Mouse (Mus musculus) limb, embryonic 12.5 days (tissue): Measurements from ENCODE around the gene Brf1. TPM values are rescaled to one million over a fixed set of nuclear protein-coding genes. Genes with fewer than 3 reads are reported as not detected.
A peak's percentile ranks its signal among the peaks of the same experiment; 100 is the strongest.

Experiments used
- ATAC-seq: fragments of 200-750 bp; cut with Nextera tagmentation; 2 replicates; pipeline ENCODE4 v1.8.0; 2017; ENCODE audit warnings: low read depth, moderate TSS enrichment; ENCODE audit not compliant: insufficient number of reproducible peaks, insufficient read depth, low FRiP score, low TSS enrichment
- H3K27ac ChIP-seq: fragments of 300-500 bp; sonication (generic); 2 replicates; pipeline ENCODE4 v1.5.1; 2016; ENCODE audit warnings: mild to moderate bottlenecking, moderate library complexity
- H3K27me3 ChIP-seq: fragments of 300-500 bp; sonication (generic); 2 replicates; pipeline ENCODE4 v1.6.1; 2016; ENCODE audit warnings: mild to moderate bottlenecking, moderate library complexity
- H3K36me3 ChIP-seq: fragments of 300-500 bp; sonication (generic); 2 replicates; pipeline ENCODE4 v1.6.1; 2016; ENCODE audit warnings: mild to moderate bottlenecking, moderate library complexity
- H3K4me1 ChIP-seq: fragments of 300-500 bp; sonication (generic); replicated peaks from 2 replicates; pipeline ENCODE4 v1.6.1; 2016
- H3K4me2 ChIP-seq: fragments of 300-500 bp; sonication (generic); 2 replicates; pipeline ENCODE4 v1.6.1; 2016; ENCODE audit warnings: mild to moderate bottlenecking, moderate library complexity
- H3K4me3 ChIP-seq: fragments of 300-500 bp; sonication (generic); replicated peaks from 2 replicates; pipeline ENCODE4 v1.5.1; 2016; ENCODE audit warnings: mild to moderate bottlenecking
- H3K9ac ChIP-seq: fragments of 300-500 bp; sonication (generic); replicated peaks from 2 replicates; pipeline ENCODE4 v1.6.1; 2016; ENCODE audit warnings: mild to moderate bottlenecking, moderate library complexity
- H3K9me3 ChIP-seq: fragments of 300-500 bp; sonication (generic); 2 replicates; pipeline ENCODE4 v1.6.1; 2016; ENCODE audit warnings: mild to moderate bottlenecking, moderate library complexity
- WGBS: fragments of 180-500 bp; shearing (Covaris S2); methylation state at CpG from one replicate; pipeline ENCODE4 v1.1.7; 2016; 5-methylcytosine and 5-hydroxymethylcytosine counted together
- polyA plus RNA-seq: library from polyadenylated mRNA; unstranded; fragments of >200 nt; fragmentation: Nextera tagmentation; extraction: Ambion mirVana; gene quantifications from 2 replicates; pipeline ENCODE4 v1.2.1, GENCODE M21; 2016

The Brf1 gene
- 76.0 and 83.0 TPM in 2 replicates for polyA plus RNA-seq

DNA sequence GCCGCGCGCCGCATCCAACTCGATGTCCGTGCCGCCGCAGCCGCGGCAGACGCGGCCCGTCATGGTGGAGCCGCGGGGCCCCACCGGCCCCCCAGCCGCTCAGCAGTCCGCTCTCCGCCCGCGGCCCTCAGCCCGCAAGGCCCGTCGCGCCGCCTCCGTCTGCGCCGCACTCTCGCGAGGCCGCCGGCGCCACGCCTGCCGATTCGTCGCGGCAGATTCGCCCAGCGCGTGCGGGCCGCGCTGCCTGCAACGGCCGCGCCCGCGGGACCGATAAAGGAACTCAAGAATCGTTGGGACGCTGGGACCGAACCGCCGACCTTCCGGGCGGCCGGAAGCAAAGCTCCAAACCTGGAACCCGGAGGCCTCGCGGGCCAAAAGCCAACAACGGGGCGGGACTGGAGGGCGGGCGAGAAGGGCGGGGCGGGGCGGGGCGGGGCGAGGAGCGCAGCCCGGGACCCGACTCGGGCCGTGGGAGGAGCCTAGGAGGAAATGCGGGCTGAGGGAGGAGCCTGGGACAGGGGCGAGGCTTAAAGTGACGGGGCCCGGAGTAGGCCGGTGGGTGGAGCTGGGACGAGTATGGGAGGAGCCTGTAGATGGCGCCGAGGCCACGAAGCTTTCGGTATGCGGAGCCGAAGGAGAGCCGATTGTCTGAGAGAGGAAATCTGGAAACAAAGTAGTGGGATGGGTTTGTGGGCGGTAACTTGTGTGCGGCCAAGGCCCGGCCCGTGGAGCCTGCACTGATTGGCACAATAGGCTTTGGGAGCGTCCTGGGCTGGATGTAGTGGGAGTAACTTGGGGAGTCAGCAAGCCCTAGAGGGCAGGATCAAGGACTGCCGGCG is at the start of gene Brf1:
Gene Brf1 (minus strand): TSS at position 411 of the 839 bp plus-strand sequence.
- peak; percentile 97 for ATAC-seq
- H3K27ac ChIP-seq = peak within 1 kb of the TSS; percentile 95
- H3K4me3 ChIP-seq = peak within 1 kb of the TSS; percentile 88
- H3K9me3 ChIP-seq = no peaks in the 10 kb centered on the region
- peaks cover 17% of the 10 kb centered on the region for H3K36me3 ChIP-seq
- under 1% methylated on average over 68 of the region's 96 CpGs for WGBS
- H3K27me3 ChIP-seq = no peaks in the 10 kb centered on the region
- H3K4me1 ChIP-seq = peaks cover 20% of the 10 kb centered on the region
- H3K9ac ChIP-seq = peak within 1 kb of the TSS; percentile 94
- H3K4me2 ChIP-seq = peak within 1 kb of the TSS; percentile 81

GRCm38 (mm10) chr12:113049836-113050235 is 49.3 kb upstream of the Brf1 start:
- peaks cover 17% of the 10 kb centered on the region for H3K4me1 ChIP-seq
- no peak for ATAC-seq
- H3K4me3 ChIP-seq = no peak overlapping the region
- no peak overlapping the region for H3K4me2 ChIP-seq
- WGBS = 88% methylated on average over 9 of the region's 9 CpGs
- H3K9ac ChIP-seq = no peak overlapping the region
- no peaks in the 10 kb centered on the region for H3K9me3 ChIP-seq
- no peak overlapping the region for H3K27ac ChIP-seq
- peaks cover 82% of the 10 kb centered on the region for H3K36me3 ChIP-seq
- no peaks in the 10 kb centered on the region for H3K27me3 ChIP-seq

- H3K27ac ChIP-seq = no peak overlapping the region
- no peaks in the 10 kb centered on the region for H3K27me3 ChIP-seq
- H3K4me1 ChIP-seq = peaks cover 17% of the 10 kb centered on the region
- 85% methylated on average over 5 of the region's 5 CpGs for WGBS
- H3K36me3 ChIP-seq = peaks cover 75% of the 10 kb centered on the region
- no peaks in the 10 kb centered on the region for H3K9me3 ChIP-seq
- H3K4me2 ChIP-seq = no peak overlapping the region
- H3K9ac ChIP-seq = no peak overlapping the region
- no peak for ATAC-seq
- no peak overlapping the region for H3K4me3 ChIP-seq
These were observed 47.6 kb upstream of the Brf1 start for GRCm38 (mm10) chr12:113048103-113048502.

DNA sequence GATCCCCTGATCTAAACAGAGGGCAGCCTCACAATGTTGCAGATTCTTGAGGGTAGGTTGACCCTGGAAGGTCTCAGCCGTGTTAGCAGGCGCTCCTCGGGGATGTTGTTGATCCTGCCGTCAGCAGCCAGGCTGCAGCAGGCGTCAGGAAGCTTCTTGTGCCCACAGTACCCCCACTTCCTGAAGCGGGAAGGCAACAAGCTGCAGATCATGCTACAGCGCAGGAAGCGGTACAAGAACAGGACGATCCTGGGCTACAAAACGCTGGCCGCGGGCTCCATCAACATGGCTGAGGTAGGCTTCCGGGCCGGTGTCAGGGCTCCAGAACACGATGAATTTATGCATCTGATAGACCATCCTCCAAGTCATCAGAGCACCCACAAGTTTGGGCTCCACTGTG is 46.4 kb upstream of the Brf1 start:
- no peak for ATAC-seq
- Histone ChIP-seq H3K4me2 (no peak overlapping the region), H3K4me3 (no peak overlapping the region), H3K4me1 (peaks cover 12% of the 10 kb centered on the region), H3K27ac (no peak overlapping the region), H3K36me3 (peaks cover 64% of the 10 kb centered on the region), H3K9ac (no peak overlapping the region), H3K27me3 (no peaks in the 10 kb centered on the region), H3K9me3 (no peaks in the 10 kb centered on the region)
- 93% methylated on average over 15 of the region's 15 CpGs for WGBS

- 0 out of 2 replicates have a peak, but pooled peaks cover 3% of the 10 kb centered on the region for H3K4me1 ChIP-seq
- H3K9ac ChIP-seq = no peak overlapping the region
- peaks cover 48% of the 10 kb centered on the region for H3K36me3 ChIP-seq
- no peak overlapping the region for H3K4me3 ChIP-seq
- no peak for ATAC-seq
- no peak overlapping the region for H3K4me2 ChIP-seq
- H3K9me3 ChIP-seq = no peaks in the 10 kb centered on the region
- H3K27ac ChIP-seq = no peak overlapping the region
- no peaks in the 10 kb centered on the region for H3K27me3 ChIP-seq
- 87% methylated on average over 3 of the region's 3 CpGs for WGBS
These were observed 44.6 kb upstream of the Brf1 start for GRCm38 (mm10) chr12:113044916-113045677.

DNA sequence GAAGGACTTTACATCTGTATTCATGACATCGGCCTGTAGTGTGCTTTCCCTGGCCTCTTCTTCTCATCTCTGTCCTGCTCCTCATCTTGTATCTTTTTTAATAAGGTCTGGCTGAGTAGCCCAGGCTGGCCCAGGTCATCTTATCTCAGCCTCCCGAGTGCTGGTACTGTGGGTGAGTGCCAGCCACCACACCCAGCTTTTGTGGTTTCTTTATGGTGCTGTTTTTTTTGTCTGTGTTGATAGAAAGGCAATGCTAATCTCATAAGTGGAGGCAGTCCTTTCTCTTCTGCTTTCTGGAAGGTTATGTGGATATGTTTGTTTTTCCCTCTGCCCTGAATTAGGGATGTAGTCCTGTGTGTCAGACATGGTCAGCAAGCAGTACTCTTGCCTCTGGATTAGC is 42.0 kb upstream of the Brf1 start:
- ATAC-seq = no peak
- Histone ChIP-seq H3K9me3 (no peaks in the 10 kb centered on the region), H3K4me1 (0 out of 2 replicates have a peak, but pooled peaks cover 3% of the 10 kb centered on the region), H3K36me3 (peaks cover 28% of the 10 kb centered on the region), H3K9ac (no peak overlapping the region), H3K4me3 (no peak overlapping the region), H3K27me3 (no peaks in the 10 kb centered on the region), H3K27ac (no peak overlapping the region), H3K4me2 (no peak overlapping the region)
- WGBS = 97% methylated on average over 2 of the region's 2 CpGs

- H3K4me2 ChIP-seq = no peak overlapping the region
- H3K27ac ChIP-seq = no peak overlapping the region
- H3K4me3 ChIP-seq = no peak overlapping the region
- H3K4me1 ChIP-seq = no peaks in the 10 kb centered on the region
- H3K36me3 ChIP-seq = peaks cover 20% of the 10 kb centered on the region
- 86% methylated on average over 15 of the region's 15 CpGs for WGBS
- no peaks in the 10 kb centered on the region for H3K9me3 ChIP-seq
- no peak for ATAC-seq
- H3K27me3 ChIP-seq = no peaks in the 10 kb centered on the region
- H3K9ac ChIP-seq = no peak overlapping the region
These were observed 41.3 kb upstream of the Brf1 start for GRCm38 (mm10) chr12:113041481-113042439.

GRCm38 (mm10) chr12:113038414-113038813 is 37.9 kb upstream of the Brf1 start:
- Histone ChIP-seq H3K4me1 (no peaks in the 10 kb centered on the region), H3K27me3 (no peaks in the 10 kb centered on the region), H3K4me2 (no peak overlapping the region), H3K27ac (no peak overlapping the region), H3K36me3 (no peaks in the 10 kb centered on the region), H3K9ac (no peak overlapping the region), H3K4me3 (no peak overlapping the region), H3K9me3 (no peaks in the 10 kb centered on the region)
- no peak for ATAC-seq
- WGBS = 87% methylated on average over 4 of the region's 4 CpGs

DNA sequence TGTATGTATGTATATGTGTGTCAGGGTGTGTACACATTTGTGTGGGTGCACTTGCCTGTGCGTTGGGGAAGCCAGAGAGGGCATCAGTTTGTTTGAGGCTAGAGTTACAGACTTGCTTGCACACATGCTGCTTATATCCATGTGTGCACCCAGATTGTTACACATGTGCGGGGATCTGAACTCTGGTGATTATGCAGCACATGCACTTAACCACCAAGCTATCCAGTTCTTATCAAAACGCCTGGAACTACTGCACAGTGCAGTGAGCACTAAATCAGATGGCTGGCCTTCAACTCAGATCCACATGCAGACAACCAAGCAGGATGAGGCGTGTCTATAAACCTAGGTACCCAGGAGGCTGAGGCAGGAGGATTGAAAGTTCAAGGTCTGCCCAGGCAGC is 36.5 kb upstream of the Brf1 start:
- no peak overlapping the region for H3K4me2 ChIP-seq
- H3K9me3 ChIP-seq = no peaks in the 10 kb centered on the region
- no peaks in the 10 kb centered on the region for H3K4me1 ChIP-seq
- no peak for ATAC-seq
- WGBS = 92% methylated on average over 4 of the region's 4 CpGs
- no peaks in the 10 kb centered on the region for H3K27me3 ChIP-seq
- no peak overlapping the region for H3K9ac ChIP-seq
- no peak overlapping the region for H3K27ac ChIP-seq
- H3K4me3 ChIP-seq = no peak overlapping the region
- no peaks in the 10 kb centered on the region; the same call in 1 of the 2 replicates for H3K36me3 ChIP-seq

DNA sequence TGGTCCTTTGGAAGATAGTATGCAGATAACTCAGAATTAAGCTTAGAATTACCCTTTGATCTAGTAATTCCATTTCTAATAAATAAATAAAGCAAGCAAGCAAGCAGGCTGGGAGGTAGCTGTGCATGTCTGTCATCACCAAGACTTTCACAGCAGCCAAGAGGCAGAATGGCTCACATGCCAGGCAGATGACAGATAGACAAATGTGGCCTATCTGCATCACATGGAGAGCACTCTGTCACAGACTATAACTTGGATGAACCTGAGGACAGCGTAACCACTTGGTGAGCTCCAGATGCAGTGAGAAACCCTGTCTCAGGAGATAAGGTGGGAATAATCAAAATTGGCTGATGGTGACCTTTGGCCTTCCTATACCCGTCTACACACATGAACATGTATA is 34.6 kb upstream of the Brf1 start:
- no peak overlapping the region for H3K4me3 ChIP-seq
- 90% methylated on average over 2 of the region's 2 CpGs for WGBS
- no peak overlapping the region for H3K4me2 ChIP-seq
- H3K36me3 ChIP-seq = no peaks in the 10 kb centered on the region; the same call in 1 of the 2 replicates
- no peak overlapping the region for H3K9ac ChIP-seq
- ATAC-seq = no peak
- H3K27ac ChIP-seq = no peak overlapping the region
- no peaks in the 10 kb centered on the region for H3K27me3 ChIP-seq
- no peaks in the 10 kb centered on the region for H3K9me3 ChIP-seq
- 0 out of 2 replicates have a peak, but pooled peaks cover 2% of the 10 kb centered on the region for H3K4me1 ChIP-seq
